Mouse (Mus musculus): Measurements from ENCODE around the gene Agrp.

The Agrp gene

DNA sequence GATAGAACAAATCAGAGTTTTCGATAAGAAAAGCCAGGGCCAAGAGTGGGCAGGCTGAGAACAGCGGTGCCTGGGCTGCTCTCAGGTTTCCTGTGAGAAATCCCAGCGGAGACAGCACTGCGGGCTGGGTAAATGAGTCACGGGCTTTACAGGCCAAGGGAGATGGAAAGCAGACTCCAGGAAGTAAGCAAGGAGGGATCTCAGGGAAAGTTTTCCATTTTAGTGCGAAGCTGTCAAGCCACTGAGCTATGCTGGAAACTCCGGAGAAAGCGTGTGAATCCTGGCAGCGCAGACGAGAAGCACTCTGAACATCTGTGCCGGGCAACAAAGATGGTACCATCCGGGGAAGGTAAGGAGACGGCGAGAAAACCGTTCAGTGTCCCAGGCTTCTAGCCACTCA lies 43.3 kb downstream of the Agrp start:
- TF ChIP-seq GATA4 (IDR thresholded peaks at IDR 0.05; ENCODE audit: insufficient replicate concordance, low read length), result no peak

DNA sequence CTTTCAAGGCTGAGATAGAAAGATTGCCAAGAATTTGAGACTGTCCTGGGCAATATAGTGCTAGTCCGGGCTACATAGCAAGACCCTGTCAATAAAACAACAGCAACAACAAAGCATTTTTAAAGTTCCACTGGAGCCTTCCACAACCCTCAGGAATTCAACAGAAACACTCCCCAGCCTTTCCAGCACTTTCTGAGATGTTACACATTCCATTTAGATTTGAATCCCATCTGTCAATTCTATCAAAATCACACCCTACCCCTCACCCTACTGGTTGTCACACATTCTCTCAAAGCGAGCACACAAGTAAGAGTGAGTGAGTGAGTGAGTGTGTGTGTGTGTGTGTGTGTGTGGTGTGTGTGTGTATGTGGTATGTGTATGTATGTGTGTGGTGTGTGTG lies 44.8 kb downstream of the Agrp start:
- TF ChIP-seq GATA4 (IDR thresholded peaks at IDR 0.05; ENCODE audit: insufficient replicate concordance, low read length), result no peak

DNA sequence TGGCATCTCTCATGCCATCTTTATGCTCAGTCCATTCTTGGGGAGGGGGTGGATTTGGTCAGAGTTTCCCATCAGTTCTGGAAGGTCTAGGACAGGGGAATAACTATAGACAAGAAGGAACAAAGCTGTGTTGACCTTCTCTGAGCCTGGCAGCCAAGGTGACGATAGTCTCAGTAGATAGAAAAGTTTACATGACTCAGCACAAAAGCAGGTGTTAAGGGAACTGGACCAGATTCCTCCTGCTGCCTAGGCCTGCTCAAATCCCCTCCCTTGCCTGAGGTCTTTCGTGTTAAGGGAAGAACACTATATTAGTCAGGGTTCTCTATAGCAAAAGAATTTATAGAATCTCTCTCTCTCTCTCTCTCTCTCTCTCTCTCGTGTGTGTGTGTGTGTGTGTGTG lies 57.5 kb downstream of the Agrp start:
- TF ChIP-seq GATA4 (IDR thresholded peaks at IDR 0.05; ENCODE audit: insufficient replicate concordance, low read length), result no peak

DNA sequence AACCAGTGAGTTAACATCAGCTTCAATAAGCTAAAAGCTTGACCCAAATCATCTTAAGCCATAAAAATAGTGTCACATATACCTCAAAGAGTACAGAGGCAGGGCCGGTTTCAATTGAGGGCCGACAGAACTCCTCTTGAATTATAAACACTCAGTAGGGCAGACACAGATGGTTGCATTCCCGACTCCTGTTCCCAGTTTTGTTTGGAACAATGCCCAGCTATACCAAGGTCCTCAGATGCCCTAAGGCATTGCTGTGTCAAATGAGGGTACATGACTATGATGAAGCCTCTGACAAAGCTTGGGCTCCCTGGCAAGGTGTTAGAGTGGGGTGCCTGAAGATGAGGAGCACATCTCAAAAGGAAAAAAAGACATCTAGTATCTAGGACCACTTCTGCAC lies 61.7 kb downstream of the Agrp start:
- TF ChIP-seq GATA4 (IDR thresholded peaks at IDR 0.05; ENCODE audit: insufficient replicate concordance, low read length), result no peak

DNA sequence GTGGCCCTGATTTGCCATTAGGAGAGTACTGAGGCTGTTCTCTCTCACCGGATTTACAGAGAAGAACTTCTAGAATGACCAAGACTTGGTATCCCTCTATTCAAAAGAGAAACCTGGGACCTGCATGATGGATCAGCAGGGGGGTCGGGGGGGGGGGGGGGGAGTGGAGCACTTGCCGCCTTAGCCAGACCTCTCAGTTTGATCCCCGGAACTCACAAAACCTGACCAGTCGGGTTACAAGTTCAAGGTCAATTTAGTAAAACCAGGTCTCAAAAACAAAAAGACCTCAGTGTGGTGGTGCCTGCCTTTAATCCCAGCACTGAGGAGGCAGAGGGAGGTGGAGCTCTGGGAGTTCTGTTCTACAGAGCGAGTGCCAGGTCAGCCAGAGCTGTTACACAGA lies 62.5 kb downstream of the Agrp start:
- TF ChIP-seq GATA4 (IDR thresholded peaks at IDR 0.05; ENCODE audit: insufficient replicate concordance, low read length), result no peak

DNA sequence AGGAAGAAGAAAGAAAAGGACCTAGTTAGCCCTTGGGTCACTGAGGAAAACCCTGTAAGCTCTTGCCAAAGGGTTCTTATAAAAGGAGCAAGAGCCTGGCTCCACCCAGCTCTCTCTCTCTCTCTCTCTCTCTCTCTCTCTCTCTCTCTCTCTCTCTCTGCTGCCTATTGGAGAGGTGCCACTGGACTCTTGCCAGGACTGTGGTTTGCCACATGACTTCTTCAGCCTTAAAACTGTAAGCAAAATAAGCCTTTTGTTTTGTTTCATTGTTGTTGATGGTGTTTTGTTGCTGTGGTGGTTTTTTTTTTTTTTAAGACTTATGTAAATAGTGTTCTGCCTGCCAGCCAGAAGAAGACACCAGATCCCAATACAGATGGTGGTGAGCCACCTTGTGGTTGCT lies 63.8 kb downstream of the Agrp start:
- TF ChIP-seq GATA4 (IDR thresholded peaks at IDR 0.05; ENCODE audit: insufficient replicate concordance, low read length), result no peak

DNA sequence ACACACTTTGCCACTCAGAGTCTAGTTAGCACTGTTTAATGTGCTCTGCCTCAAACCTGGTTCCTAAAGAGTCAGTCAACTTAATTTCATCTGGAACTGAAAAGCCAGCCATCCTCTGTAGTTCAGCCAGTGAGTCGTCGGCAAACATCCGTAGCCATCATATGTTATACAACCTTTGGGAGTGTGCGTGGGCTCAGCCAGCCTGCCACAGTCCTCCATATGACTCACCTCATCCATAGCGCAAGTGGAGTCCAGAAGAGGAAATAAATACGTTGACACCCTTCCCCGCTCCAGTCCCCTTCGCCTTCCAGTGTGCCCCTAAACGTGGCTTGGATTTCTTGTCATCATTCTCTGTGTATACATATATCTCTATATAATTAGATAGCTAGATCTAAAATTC lies 65.4 kb downstream of the Agrp start:
- no peak for TF ChIP-seq GATA4 (IDR thresholded peaks at IDR 0.05; ENCODE audit: insufficient replicate concordance, low read length)

DNA sequence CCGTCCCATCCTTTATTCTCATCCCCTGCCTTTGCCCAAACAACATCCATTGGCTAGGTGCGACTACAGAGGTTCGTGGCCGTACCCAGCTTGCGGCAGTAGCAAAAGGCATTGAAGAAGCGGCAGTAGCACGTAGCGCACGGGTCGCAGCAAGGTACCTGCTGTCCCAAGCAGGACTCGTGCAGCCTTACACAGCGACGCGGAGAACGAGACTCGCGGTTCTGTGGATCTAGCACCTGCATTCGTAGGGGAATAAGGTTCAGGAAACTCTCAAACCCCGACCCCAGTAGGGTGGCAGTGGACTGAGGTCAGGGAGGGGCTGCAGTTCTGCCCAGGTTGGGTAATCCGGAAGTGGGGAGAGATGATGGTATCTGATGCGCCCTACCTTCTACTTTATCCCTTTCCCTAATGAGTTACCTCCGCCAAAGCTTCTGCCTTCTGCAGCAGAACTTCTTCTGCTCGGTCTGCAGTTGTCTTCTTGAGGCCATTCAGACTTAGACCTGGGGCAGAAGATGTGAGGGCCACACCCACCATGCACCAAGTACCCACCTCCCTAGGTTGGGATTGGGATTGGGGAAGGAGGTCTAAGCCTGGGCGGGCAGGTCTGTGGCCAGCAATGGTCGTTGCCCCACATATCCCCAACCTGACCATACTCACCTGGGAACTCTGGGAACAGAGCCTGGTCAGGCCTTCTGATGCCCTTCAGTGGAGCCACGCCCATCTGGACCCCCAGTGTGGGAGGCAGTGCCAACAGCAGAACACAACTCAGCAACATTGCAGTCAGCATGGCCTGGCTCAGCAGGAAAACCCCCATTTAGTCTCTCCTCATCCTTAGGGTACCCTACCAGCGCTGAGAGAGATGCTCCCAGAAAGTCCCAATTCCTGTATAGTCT lies 70.2 kb downstream of the Agrp start:
- no peak for TF ChIP-seq GATA4 (IDR thresholded peaks at IDR 0.05; ENCODE audit: insufficient replicate concordance, low read length)

DNA sequence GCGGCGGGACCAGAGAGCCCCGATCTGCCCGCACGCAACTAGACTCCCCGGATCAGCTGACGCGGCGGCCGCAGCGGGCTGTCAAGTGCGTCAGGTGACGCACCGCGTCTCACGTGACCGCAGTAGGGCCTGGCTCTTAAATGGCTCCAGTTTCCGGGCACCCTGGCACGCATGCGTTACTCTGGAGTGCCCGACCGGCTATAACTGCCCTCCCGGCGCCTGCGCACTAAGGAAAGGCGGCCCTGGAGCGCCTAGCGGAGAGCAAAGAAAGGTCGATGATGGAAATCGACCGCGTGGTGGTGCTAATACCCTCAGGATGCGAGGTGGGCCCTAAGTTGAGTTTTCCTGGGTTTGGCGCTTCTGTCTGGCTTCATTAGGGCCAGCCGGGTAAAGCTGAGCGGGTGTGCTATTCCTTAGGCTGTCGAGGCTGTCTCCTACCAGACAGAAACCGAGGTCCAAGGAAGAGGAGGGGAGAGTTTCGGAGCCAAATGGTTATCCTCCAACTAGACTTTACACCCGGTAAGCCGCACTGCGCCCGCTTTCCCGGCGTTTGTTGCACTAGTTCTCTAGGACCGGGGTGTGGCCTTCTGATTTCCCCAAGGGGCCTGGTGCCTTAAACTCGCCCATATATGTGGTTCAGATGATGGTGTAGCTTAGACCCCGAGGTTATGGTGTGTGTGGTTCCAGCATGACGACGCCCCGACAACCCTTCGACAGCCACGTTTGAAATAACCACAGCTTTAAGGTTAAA lies 71.1 kb downstream of the Agrp start, which contains the start of gene Atp6v0d1:
Atp6v0d1 (minus strand) TSS at position 96 of the 751 bp plus-strand sequence.
- peak; percentile 22; the same call in 1 of the 2 replicates for TF ChIP-seq GATA4 (IDR thresholded peaks at IDR 0.05; ENCODE audit: insufficient replicate concordance, low read length)

DNA sequence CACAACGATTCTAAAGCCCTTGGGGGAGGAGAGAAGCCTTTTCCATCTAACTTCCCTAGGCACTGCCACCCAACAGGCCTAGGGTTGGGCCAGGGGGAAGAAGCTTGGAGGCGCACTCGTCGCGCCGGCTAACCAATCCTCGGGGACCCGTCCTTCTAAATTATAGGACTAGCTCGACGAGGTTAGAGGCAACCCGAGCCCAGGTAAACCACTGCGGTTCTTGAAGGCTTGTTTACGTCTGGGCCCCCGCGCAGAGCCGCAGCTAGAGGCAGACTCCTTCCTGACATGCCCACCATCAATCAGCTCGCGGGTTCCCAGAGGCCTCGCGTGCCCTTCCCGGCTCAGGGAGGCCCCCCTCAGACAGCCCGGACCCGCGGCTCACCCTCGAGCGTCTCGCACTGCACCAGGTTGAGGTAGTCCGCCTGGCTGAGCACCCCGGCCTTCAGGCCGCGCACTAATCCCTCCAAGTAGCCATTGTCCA lies 71.8 kb downstream of the Agrp start:
- TF ChIP-seq GATA4 (IDR thresholded peaks at IDR 0.05; ENCODE audit: insufficient replicate concordance, low read length), result no peak

DNA sequence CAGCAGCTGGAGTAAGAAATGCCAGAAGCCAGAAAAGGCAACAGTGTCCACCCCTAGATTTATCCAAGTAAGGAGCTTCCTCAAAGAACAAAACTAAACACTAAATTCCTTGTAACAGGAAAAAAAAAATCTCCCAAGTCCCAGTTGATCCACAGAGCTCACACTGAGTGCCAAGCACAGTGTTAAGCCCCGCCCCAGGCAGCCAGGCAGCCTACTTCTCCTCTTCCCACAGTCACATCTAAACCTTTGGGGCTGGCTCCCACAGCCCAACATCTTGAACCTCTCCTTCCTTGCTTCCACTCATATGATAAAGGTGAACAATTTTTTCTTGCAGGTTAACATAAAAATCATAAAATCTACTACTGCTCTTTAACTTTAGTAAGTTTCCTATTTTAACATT lies 73.3 kb downstream of the Agrp start:
- no peak for TF ChIP-seq GATA4 (IDR thresholded peaks at IDR 0.05; ENCODE audit: insufficient replicate concordance, low read length)

DNA sequence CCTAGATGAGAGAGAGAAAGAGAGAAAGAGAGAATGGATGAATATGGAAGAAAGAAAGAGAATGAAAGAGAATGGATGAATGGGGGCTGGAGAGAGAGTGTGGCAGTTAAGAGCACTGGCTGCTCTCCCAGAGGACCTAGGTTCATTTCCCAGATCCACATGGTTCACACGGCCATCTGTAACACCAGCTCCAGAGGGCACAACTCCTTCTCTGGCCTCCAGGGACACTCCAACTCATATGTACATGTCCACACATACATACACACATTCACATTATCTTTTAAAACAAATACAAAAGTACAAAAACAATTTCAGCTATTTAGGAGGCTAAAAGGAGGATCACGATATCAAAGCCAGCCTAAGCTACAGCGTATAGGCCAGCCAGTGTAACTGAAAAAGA lies 74.3 kb downstream of the Agrp start:
- TF ChIP-seq GATA4 (IDR thresholded peaks at IDR 0.05; ENCODE audit: insufficient replicate concordance, low read length), result no peak

DNA sequence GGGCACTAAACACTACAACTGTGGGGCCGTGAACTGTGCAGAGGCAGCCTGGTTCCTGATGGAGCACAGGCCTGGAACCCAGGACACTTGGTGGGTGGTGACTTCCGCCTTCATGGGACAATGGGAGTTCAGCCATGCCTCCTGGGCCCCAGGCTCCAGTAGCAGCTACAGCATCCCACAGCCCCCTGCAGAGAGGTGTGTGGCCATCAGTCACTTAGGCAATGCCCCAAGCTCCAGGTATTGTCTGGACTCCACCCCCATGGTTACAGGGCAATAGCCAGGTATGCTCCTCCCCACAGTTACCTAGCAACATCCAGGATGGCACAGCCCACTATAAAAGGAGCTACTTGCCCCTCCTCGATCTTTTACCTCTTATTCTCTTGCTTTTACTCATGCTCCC lies 82.0 kb downstream of the Agrp start:
- no peak for TF ChIP-seq GATA4 (IDR thresholded peaks at IDR 0.05; ENCODE audit: insufficient replicate concordance, low read length)

DNA sequence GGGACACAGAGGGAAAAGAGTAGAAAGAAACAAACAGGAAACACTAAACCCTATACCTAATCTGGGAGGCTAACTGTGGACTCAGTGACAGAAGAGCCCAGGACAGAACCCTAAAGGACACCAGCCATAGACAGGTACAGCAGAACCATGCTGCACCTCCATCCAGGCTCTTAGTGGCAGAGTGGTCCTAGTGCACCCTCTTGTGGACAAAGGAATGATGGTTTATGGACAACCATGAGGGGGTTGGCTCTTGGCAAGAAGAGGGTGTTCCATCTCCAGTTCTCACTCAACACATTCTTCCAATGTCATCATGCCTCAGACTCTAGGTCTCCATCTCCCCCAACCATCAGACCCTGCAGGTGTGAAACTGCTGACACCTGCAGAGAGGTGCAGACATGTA lies 83.1 kb downstream of the Agrp start:
- no peak for TF ChIP-seq GATA4 (IDR thresholded peaks at IDR 0.05; ENCODE audit: insufficient replicate concordance, low read length)

DNA sequence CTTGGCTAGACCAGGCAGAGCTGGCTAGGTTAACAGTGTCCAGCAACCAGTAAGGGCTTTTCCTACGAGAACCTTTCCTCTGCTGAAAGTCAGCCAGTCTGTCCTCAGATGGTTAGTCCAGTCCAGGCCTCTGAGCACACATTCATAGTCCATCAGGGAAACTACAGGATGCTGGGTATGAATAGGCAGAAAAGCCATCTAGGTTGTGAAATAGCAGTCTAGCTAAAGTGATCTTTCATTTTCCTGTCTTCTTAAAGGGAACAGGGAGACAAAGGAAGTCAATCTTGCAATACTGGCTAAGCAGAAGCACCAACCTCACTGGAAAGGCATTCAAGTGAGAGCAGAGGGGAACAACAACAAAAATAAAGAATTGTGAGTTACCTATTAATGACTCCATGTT lies 84.4 kb downstream of the Agrp start:
- no peak for TF ChIP-seq GATA4 (IDR thresholded peaks at IDR 0.05; ENCODE audit: insufficient replicate concordance, low read length)

DNA sequence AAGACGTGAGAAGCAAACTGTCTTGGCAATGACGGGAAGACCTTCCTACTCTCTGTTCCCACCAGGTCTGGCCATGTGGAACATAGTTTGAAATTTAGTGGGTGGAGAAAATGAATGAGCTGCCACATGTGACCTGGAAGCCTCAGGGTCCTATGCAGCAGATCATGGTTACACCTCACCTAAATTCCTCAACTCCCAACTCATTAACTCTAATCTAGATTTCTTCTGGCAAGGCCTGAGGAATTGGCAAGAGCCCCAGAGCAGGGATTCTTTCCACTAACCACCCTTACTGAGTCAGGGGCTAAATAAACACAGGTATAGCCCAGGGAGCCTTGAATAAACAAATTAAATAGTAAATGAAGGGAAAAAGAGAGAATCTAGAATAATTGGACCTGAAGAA lies 85.2 kb downstream of the Agrp start:
- TF ChIP-seq GATA4 (IDR thresholded peaks at IDR 0.05; ENCODE audit: insufficient replicate concordance, low read length), result no peak
